Mouse (Mus musculus) ES-E14 (cell line): ENCODE data around the gene Sesn2. TPM values are rescaled to one million over a fixed set of nuclear protein-coding genes. Genes with fewer than 3 reads are reported as not detected.

ENCODE experiments used
- DNase-seq: peaks from one replicate; pipeline ENCODE4 v3.0.0-alpha.2; 2013; ENCODE audit warnings: low read depth, low spot score
- H3K27ac ChIP-seq: 2 replicates; pipeline ENCODE4 v1.5.1; 2012; ENCODE audit warnings: low read depth, mild to moderate bottlenecking, low read length, moderate library complexity, mixed read lengths; ENCODE audit not compliant: poor library complexity, insufficient read depth, severe bottlenecking
- H3K36me3 ChIP-seq: 2 replicates; pipeline ENCODE4 v1.6.1; 2012; ENCODE audit warnings: mild to moderate bottlenecking, low read length, moderate library complexity, mixed read lengths; ENCODE audit not compliant: control insufficient read depth, poor library complexity, insufficient read depth, severe bottlenecking
- H3K4me1 ChIP-seq, 2 experiments: fragments of 150-350 bp in 1 of 2; sonication (generic) in 1 of 2; 2 replicates each; pipeline ENCODE4 v1.6.1; 2012; ENCODE audit warnings: low read length in 2 of 2, mild to moderate bottlenecking in 1 of 2, mixed read lengths in 1 of 2; ENCODE audit not compliant: control insufficient read depth in 2 of 2, insufficient read depth in 2 of 2, poor library complexity in 1 of 2
- H3K4me3 ChIP-seq, 2 experiments: fragments of 150-350 bp in 1 of 2; sonication (generic) in 1 of 2; 2 replicates each; pipeline ENCODE4 v1.5.1; 2012; ENCODE audit warnings: low read length in 2 of 2, low read depth in 1 of 2, mild to moderate bottlenecking in 1 of 2, mixed read lengths in 1 of 2; ENCODE audit not compliant: insufficient read depth in 1 of 2, poor library complexity in 1 of 2, severe bottlenecking in 1 of 2
- H3K9ac ChIP-seq: 2 replicates; pipeline ENCODE4 v1.6.1; 2012; ENCODE audit warnings: low read depth, mild to moderate bottlenecking, low read length, mixed read lengths; ENCODE audit not compliant: poor library complexity, insufficient read depth, severe bottlenecking
- H3K9me3 ChIP-seq: fragments of 150-350 bp; sonication (generic); 2 replicates; pipeline ENCODE4 v1.6.1; 2012; ENCODE audit warnings: low read depth, mild to moderate bottlenecking, low read length; ENCODE audit not compliant: control insufficient read depth, insufficient read depth
- CHD2 ChIP-seq: IDR thresholded peaks from 2 replicates; pipeline ENCODE4 v1.6.1; 2014; ENCODE audit warnings: mild to moderate bottlenecking, low read depth, low read length, inconsistent platforms
- HCFC1 ChIP-seq: IDR thresholded peaks from 2 replicates; pipeline ENCODE4 v1.6.1; 2012; ENCODE audit warnings: low read length, inconsistent platforms, borderline replicate concordance; ENCODE audit not compliant: insufficient read depth
- MAFK ChIP-seq: IDR thresholded peaks from 2 replicates; pipeline ENCODE4 v1.6.1; 2014; ENCODE audit warnings: mild to moderate bottlenecking, low read depth, low read length, inconsistent platforms; ENCODE audit not compliant: insufficient read depth
- ZC3H11A ChIP-seq: IDR thresholded peaks from 2 replicates; pipeline ENCODE4 v1.6.1; 2012; ENCODE audit warnings: low read depth, mild to moderate bottlenecking, inconsistent platforms, low read length, borderline replicate concordance
- ZNF384 ChIP-seq: IDR thresholded peaks from 2 replicates; pipeline ENCODE4 v1.6.1; 2012; ENCODE audit warnings: low read depth, low read length, inconsistent platforms
- in situ Hi-C, 2 experiments: fragments of 600-800 bp; cut with MboI; formaldehyde crosslinking; loops; one replicate each; pipeline ENCODE4 v1.15.1; 2025; ENCODE audit warnings: low sequenced_read_pairs in 2 of 2, inconsistent platforms in 1 of 2; ENCODE audit not compliant: unreplicated experiment in 2 of 2
- total RNA-seq: library from RNA; depleted of rRNA; stranded (reverse); fragments of 300-350 nt; gene quantifications from 2 replicates; pipeline ENCODE4 v1.2.3, GENCODE M21; 2012

Sesn2 gene
- total RNA-seq, 1 experiment = 75.8 TPM

GRCm38 (mm10) chr4:132513395-132514273, 3.3 kb upstream of the Sesn2 start:
- Histone ChIP-seq H3K9ac (peak overlapping the region; percentile 77), H3K4me1 (peaks cover 10 to 16% of the 10 kb centered on the region in 2 experiments), H3K27ac (peak overlapping the region; percentile 95), H3K36me3 (no peaks in the 10 kb centered on the region), H3K4me3 (peak overlapping the region; percentile 62 to 72; a peak in 3 of 4 replicates), H3K9me3 (no peaks in the 10 kb centered on the region)
- no peak for DNase-seq
- in situ Hi-C loops = no loop called here
- TF ChIP-seq ZNF384 (peak; percentile 28; the same call in 1 of the 2 replicates), ZC3H11A (no peak), MAFK (no peak), CHD2 (no peak)

GRCm38 (mm10) chr4:132512080-132512479, 1.8 kb upstream of the Sesn2 start:
- no peak for TF ChIP-seq ZC3H11A
- no peak for TF ChIP-seq ZNF384
- no peak for TF ChIP-seq HCFC1
- no peak for TF ChIP-seq CHD2
- no peak for TF ChIP-seq MAFK
- in situ Hi-C loops = no loop called here

GRCm38 (mm10) chr4:132509621-132510296, 542 bp downstream of the Sesn2 start:
- peak overlapping the region; percentile 99 for H3K4me3 ChIP-seq
- in situ Hi-C loops = no loop called here
- no peak for TF ChIP-seq MAFK
- TF ChIP-seq HCFC1 = no peak; the same call in 1 of the 2 replicates
- peak; percentile 87 for DNase-seq
- no peaks in the 10 kb centered on the region for H3K9me3 ChIP-seq
- H3K9ac ChIP-seq = peak overlapping the region; percentile 99
- H3K4me1 ChIP-seq = peaks cover 7 to 10% of the 10 kb centered on the region in 2 experiments; a peak in 3 of 4 replicates
- peaks cover 2% of the 10 kb centered on the region; the same call in 1 of the 2 replicates for H3K36me3 ChIP-seq
- peak overlapping the region; percentile 97 for H3K27ac ChIP-seq

More at GRCm38 (mm10) chr4:132512080-132512479, 1.8 kb upstream of the Sesn2 start:
- Histone ChIP-seq H3K36me3 (peaks cover 2% of the 10 kb centered on the region; the same call in 1 of the 2 replicates), H3K4me1 (peaks cover 7 to 10% of the 10 kb centered on the region in 2 experiments), H3K9ac (no peak overlapping the region), H3K9me3 (no peaks in the 10 kb centered on the region), H3K4me3 (no peak overlapping the region), H3K27ac (no peak overlapping the region)
- no peak for DNase-seq

GRCm38 (mm10) chr4:132507210-132507609, 3.1 kb downstream of the Sesn2 start:
- Histone ChIP-seq H3K9me3 (no peaks in the 10 kb centered on the region), H3K4me3 (peak overlapping the region; percentile 42 to 99), H3K4me1 (peaks cover 5 to 12% of the 10 kb centered on the region in 2 experiments; a peak in 3 of 4 replicates), H3K9ac (peak overlapping the region; percentile 11; the same call in 1 of the 2 replicates), H3K36me3 (peaks cover 11% of the 10 kb centered on the region; the same call in 1 of the 2 replicates), H3K27ac (no peak overlapping the region)
- DNase-seq = no peak
- TF ChIP-seq CHD2 = no peak
- no peak for TF ChIP-seq ZC3H11A
- TF ChIP-seq MAFK = no peak
- no peak for TF ChIP-seq HCFC1
- no peak for TF ChIP-seq ZNF384
- in situ Hi-C loops = no loop called here
